Mouse (Mus musculus): Measurements from ENCODE around the gene Cfi. TPM values are rescaled to one million over a fixed set of nuclear protein-coding genes. Genes with fewer than 3 reads are reported as not detected.

Gene Cfi
- total RNA-seq, 1 experiment from 2014 or later, result not detected

DNA sequence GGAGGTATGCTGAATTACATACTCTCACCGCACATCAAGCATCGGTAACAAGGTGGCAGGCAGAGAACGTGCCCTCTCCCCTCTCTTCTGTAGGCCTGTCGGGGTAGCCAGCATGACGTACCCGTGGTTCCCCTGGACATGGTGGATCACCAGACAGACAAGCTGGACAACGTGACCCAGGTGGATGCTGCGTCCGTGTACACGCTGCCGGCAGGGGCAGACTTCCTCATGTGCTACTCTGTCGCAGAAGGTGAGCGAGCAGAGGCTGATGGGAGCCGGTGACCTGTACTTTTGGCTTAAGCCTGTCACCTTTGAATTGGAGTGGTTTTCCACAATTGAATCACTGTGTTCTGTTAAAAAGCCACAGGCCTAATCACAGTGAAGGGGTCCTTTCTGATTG, 76.3 kb downstream of the Cfi start:
- no peak for ATAC-seq (ENCODE audit: extremely low read depth, insufficient number of reproducible peaks, low FRiP score, poor library complexity, severe bottlenecking)

- ATAC-seq (ENCODE audit: extremely low read depth, insufficient number of reproducible peaks, low FRiP score, poor library complexity, severe bottlenecking), result no peak
These were observed 77.6 kb downstream of the Cfi start for GRCm38 (mm10) chr3:129913241-129913640.

DNA sequence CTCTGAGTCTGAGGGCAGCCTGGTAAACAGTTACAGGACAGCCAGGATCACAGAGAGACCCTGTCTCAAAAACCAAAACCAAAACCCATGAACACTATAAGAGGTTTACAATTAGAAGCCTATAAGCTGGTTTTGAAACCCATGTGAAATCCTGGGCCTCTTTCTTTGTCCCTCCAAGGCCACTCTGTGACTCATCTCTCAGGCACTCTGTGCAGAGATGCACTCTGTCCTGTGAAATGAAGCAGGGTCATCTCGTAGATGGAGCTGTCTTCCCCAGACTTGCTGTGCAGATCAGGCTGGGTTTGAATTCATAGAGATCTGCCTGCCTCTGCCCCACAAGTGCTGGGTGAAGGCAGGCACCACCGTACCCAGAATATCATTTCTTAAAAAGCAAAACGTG, 81.7 kb downstream of the Cfi start:
- no peak for ATAC-seq (ENCODE audit: extremely low read depth, insufficient number of reproducible peaks, low FRiP score, poor library complexity, severe bottlenecking)

- ATAC-seq (ENCODE audit: extremely low read depth, insufficient number of reproducible peaks, low FRiP score, poor library complexity, severe bottlenecking), result no peak
These were observed 82.8 kb downstream of the Cfi start for GRCm38 (mm10) chr3:129918434-129918833.

- ATAC-seq (ENCODE audit: extremely low read depth, insufficient number of reproducible peaks, low FRiP score, poor library complexity, severe bottlenecking), result no peak
These were observed 87.9 kb downstream of the Cfi start for GRCm38 (mm10) chr3:129923581-129923980.

Other genes starting within 250 kb of the Cfi start
- gene Egf, start 80.6 kb upstream of the Cfi start, total RNA-seq (2017), result 2.0 and 2.1 TPM in 2 replicates
- not detected in 2 replicates for gene Lrit3, start 31.9 kb upstream of the Cfi start, total RNA-seq (2017)
- 0.37 and 1.5 TPM in 2 replicates for gene Rrh, start 13.3 kb upstream of the Cfi start, total RNA-seq (2017)
- 4.1 and 6.3 TPM in 2 replicates for gene Gar1, start 4.5 kb upstream of the Cfi start, total RNA-seq (2017)
- 7.1 TPM in 2 replicates for gene Pla2g12a, start 42.7 kb downstream of the Cfi start, total RNA-seq (2017)
- 11.8 and 15.9 TPM in 2 replicates for gene Casp6, start 65.5 kb downstream of the Cfi start, total RNA-seq (2017)
- 4.7 and 4.9 TPM in 2 replicates for gene Mcub, start 134.3 kb downstream of the Cfi start, total RNA-seq (2017)
- gene Sec24b, start 225.7 kb downstream of the Cfi start, total RNA-seq (2017), result 93.3 and 103 TPM in 2 replicates